Mouse (Mus musculus): ENCODE results near the gene Zmynd19.

The Zmynd19 gene

GRCm38 (mm10) chr2:24949421-24950188, at the start of gene Zmynd19:
Zmynd19 (plus strand) TSS chr2:24949792.
- peak; percentile 98 to 99 for DNase-seq

- no peak for DNase-seq
Measured at GRCm38 (mm10) chr2:24901055-24901454, 48.5 kb upstream of the Zmynd19 start.

- no peak for DNase-seq
Measured at GRCm38 (mm10) chr2:24902999-24903398, 46.6 kb upstream of the Zmynd19 start.

GRCm38 (mm10) chr2:24904823-24905652, 44.6 kb upstream of the Zmynd19 start:
- DNase-seq, result no peak

- DNase-seq, result no peak
Measured at GRCm38 (mm10) chr2:24905653-24906155, 43.9 kb upstream of the Zmynd19 start.

GRCm38 (mm10) chr2:24910481-24910880, 39.1 kb upstream of the Zmynd19 start:
- DNase-seq, result no peak

GRCm38 (mm10) chr2:24912189-24912588, 37.4 kb upstream of the Zmynd19 start:
- DNase-seq, result no peak

GRCm38 (mm10) chr2:24912589-24912988, 37.0 kb upstream of the Zmynd19 start:
- no peak for DNase-seq

GRCm38 (mm10) chr2:24914762-24915161, 34.8 kb upstream of the Zmynd19 start:
- DNase-seq, result peak in 1 of 2 experiments; percentile 6

GRCm38 (mm10) chr2:24918930-24919838, 30.4 kb upstream of the Zmynd19 start, which contains the start of gene Ehmt1:
Ehmt1 (minus strand) TSS chr2:24919614.
- DNase-seq, result peak; percentile 95 to 97

GRCm38 (mm10) chr2:24919839-24920175, 29.8 kb upstream of the Zmynd19 start:
- no peak for DNase-seq

- peak; percentile 46 to 59 for DNase-seq
Measured at GRCm38 (mm10) chr2:24923561-24923960, 26.0 kb upstream of the Zmynd19 start.

GRCm38 (mm10) chr2:24925284-24925683, 24.3 kb upstream of the Zmynd19 start:
- no peak for DNase-seq

- DNase-seq, result peak in 1 of 2 experiments; percentile 7
Measured at GRCm38 (mm10) chr2:24926345-24926964, 23.1 kb upstream of the Zmynd19 start.

- DNase-seq, result peak in 1 of 2 experiments; percentile 5
Measured at GRCm38 (mm10) chr2:24926965-24927358, 22.6 kb upstream of the Zmynd19 start.

GRCm38 (mm10) chr2:24927810-24928479, 21.6 kb upstream of the Zmynd19 start:
- peak; percentile 70 to 77 for DNase-seq

GRCm38 (mm10) chr2:24929119-24929518, 20.5 kb upstream of the Zmynd19 start:
- peak; percentile 56 to 69 for DNase-seq

GRCm38 (mm10) chr2:24929593-24929992, 20.0 kb upstream of the Zmynd19 start:
- no peak for DNase-seq

- DNase-seq, result peak; percentile 66
Measured at GRCm38 (mm10) chr2:24934441-24934963, 15.1 kb upstream of the Zmynd19 start.

- DNase-seq, result peak; percentile 97
Measured at GRCm38 (mm10) chr2:24935057-24935796, 14.4 kb upstream of the Zmynd19 start, which contains the start of gene Arrdc1. Arrdc1 (minus strand) TSS chr2:24935252.

All from kidney, postnatal 36 days (tissue).